In the genomic region with DNA sequence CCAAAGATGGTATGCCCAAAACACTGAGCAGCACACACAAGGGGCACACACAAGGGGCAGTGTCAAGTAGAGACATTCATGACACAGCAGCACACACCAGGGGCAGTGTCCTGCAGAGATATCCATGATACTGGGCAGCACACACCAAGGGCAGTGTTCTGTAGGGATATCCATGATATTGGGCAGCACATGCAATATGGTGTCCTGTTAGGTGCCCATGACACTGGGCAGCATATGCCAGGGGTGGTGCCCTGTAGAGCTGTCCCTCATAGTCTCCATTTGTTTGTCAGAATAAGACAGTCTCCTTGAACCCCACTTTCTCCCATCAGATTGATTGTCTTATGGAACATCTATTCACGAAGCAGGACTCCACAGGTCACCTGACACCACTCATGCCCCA, we compare ENCODE assay signal across 26 mouse cellular contexts. TPM values are rescaled to one million over a fixed set of nuclear protein-coding genes. Genes with fewer than 3 reads are reported as not detected.
DNase-seq lines count a peak whose midpoint lies in the region; ATAC-seq lines count a peak whose summit lies in the region.
"Had no signal": no experiment of that assay in that cellular context is flagged by ENCODE, and none has a peak within 500 bp of the region (broad histone marks: within the 10 kb centered on the region; RNA-seq: fewer than 3 reads in every experiment).

No protein-coding gene starts in this region.

- DNase-seq in cerebellum, postnatal 10 days = no peak
- no peak for DNase-seq in forebrain, embryonic 10.5 days (ENCODE audit: extremely low spot score, low spot score)
- DNase-seq in kidney, postnatal 25 days = no peak
- no peak for DNase-seq in neural tube, embryonic 10.5 days (ENCODE audit: extremely low spot score, low spot score)
- DNase-seq: thymus, postnatal 14 days had no signal

- no peaks in the 10 kb centered on the region for H3K4me1 ChIP-seq in forebrain, embryonic 15.5 days
- H3K4me1 ChIP-seq in forebrain, embryonic 10.5 days = no peaks in the 10 kb centered on the region
- no peaks in the 10 kb centered on the region for H3K4me1 ChIP-seq in kidney, embryonic 16.5 days (ENCODE audit: insufficient read depth, low read length)
- H3K4me1 ChIP-seq in neural tube, embryonic 14.5 days (ENCODE audit: control insufficient read depth, insufficient read depth, low read length) = no peaks in the 10 kb centered on the region
- H3K4me1 ChIP-seq: limb, embryonic 13.5 days; lung, embryonic 15.5 days; stomach, embryonic 15.5 days had no signal

- H3K4me3 ChIP-seq in forebrain, embryonic 15.5 days = no peak overlapping the region
- H3K4me3 ChIP-seq in forebrain, embryonic 10.5 days = no peak overlapping the region
- no peak overlapping the region for H3K4me3 ChIP-seq in kidney, embryonic 16.5 days (ENCODE audit: low read length)
- H3K4me3 ChIP-seq in neural tube, embryonic 14.5 days (ENCODE audit: low read depth, low read length) = no peak overlapping the region
- H3K4me3 ChIP-seq: erythroblast, embryonic 14.5 days; heart, adult 2 months; heart, embryonic 12.5 days; limb, embryonic 13.5 days; lung, embryonic 15.5 days; neural tube, embryonic 15.5 days; stomach, embryonic 15.5 days had no signal

- no peaks in the 10 kb centered on the region for H3K36me3 ChIP-seq in forebrain, embryonic 15.5 days
- H3K36me3 ChIP-seq in forebrain, embryonic 10.5 days (replicated peaks) = no peaks in the 10 kb centered on the region
- no peaks in the 10 kb centered on the region for H3K36me3 ChIP-seq in kidney, embryonic 16.5 days (ENCODE audit: insufficient read depth, low read length)
- H3K36me3 ChIP-seq in neural tube, embryonic 14.5 days (ENCODE audit: control insufficient read depth, insufficient read depth, low read length) = no peaks in the 10 kb centered on the region
- H3K36me3 ChIP-seq: heart, embryonic 12.5 days; limb, embryonic 13.5 days; lung, embryonic 15.5 days; neural tube, embryonic 15.5 days; stomach, embryonic 15.5 days had no signal

- no peaks in the 10 kb centered on the region for H3K27me3 ChIP-seq in forebrain, embryonic 15.5 days
- H3K27me3 ChIP-seq in forebrain, embryonic 10.5 days (ENCODE audit: poor library complexity, severe bottlenecking) = no peaks in the 10 kb centered on the region
- H3K27me3 ChIP-seq in kidney, embryonic 16.5 days (ENCODE audit: insufficient read depth, low read length) = no peaks in the 10 kb centered on the region
- H3K27me3 ChIP-seq in neural tube, embryonic 14.5 days (ENCODE audit: control insufficient read depth, insufficient read depth, low read length) = no peaks in the 10 kb centered on the region
- H3K27me3 ChIP-seq: CH12.LX; heart, embryonic 12.5 days; limb, embryonic 13.5 days; lung, embryonic 15.5 days; neural tube, embryonic 15.5 days; stomach, embryonic 15.5 days had no signal

- H3K9me3 ChIP-seq in forebrain, embryonic 15.5 days = no peaks in the 10 kb centered on the region
- H3K9me3 ChIP-seq in forebrain, embryonic 10.5 days = no peaks in the 10 kb centered on the region
- H3K9me3 ChIP-seq in kidney, embryonic 16.5 days (ENCODE audit: low read length) = peaks cover 8% of the 10 kb centered on the region; the same call in 1 of the 2 replicates
- no peaks in the 10 kb centered on the region for H3K9me3 ChIP-seq in neural tube, embryonic 14.5 days (ENCODE audit: control insufficient read depth, low read length)
- H3K9me3 ChIP-seq: lung, embryonic 15.5 days; neural tube, embryonic 15.5 days; stomach, embryonic 15.5 days had no signal

- H3K27ac ChIP-seq in forebrain, embryonic 15.5 days (replicated peaks) = no peak overlapping the region
- H3K27ac ChIP-seq in forebrain, embryonic 10.5 days = no peak overlapping the region
- no peak overlapping the region for H3K27ac ChIP-seq in kidney, embryonic 16.5 days (ENCODE audit: low read length)
- no peak overlapping the region for H3K27ac ChIP-seq in neural tube, embryonic 14.5 days (ENCODE audit: low read depth, low read length)
- H3K27ac ChIP-seq: heart, adult 2 months; limb, embryonic 13.5 days; lung, embryonic 15.5 days; neural tube, embryonic 15.5 days; stomach, embryonic 15.5 days had no signal

- no peak overlapping the region for H3K4me2 ChIP-seq in forebrain, embryonic 15.5 days (replicated peaks)
- no peak overlapping the region for H3K4me2 ChIP-seq in kidney, embryonic 16.5 days (replicated peaks; ENCODE audit: low read depth, low read length)
- no peak overlapping the region for H3K4me2 ChIP-seq in neural tube, embryonic 14.5 days (ENCODE audit: low read depth, low read length)
- H3K4me2 ChIP-seq: heart, embryonic 12.5 days; limb, embryonic 13.5 days; liver, embryonic 11.5 days; lung, embryonic 15.5 days; neural tube, embryonic 15.5 days; stomach, embryonic 15.5 days had no signal

- 0 out of 2 replicates have a peak, but pooled peaks have one; percentile 6 for ATAC-seq in cerebellum, adult (ENCODE audit: insufficient number of reproducible peaks, low FRiP score, low TSS enrichment)
- peak; percentile 58; the same call in 1 of the 2 replicates for ATAC-seq in forebrain, embryonic 15.5 days (replicated peaks)
- ATAC-seq in kidney, embryonic 16.5 days (ENCODE audit: low FRiP score, low TSS enrichment) = peak; percentile 35; the same call in 1 of the 2 replicates
- ATAC-seq in neural tube, embryonic 14.5 days (ENCODE audit: low read depth) = 0 out of 2 replicates have a peak, but pooled peaks have one; percentile 6
- ATAC-seq: activated CD4-positive, CD25-positive, alpha-beta regulatory T cell, adult 4 months had no signal

- 90% methylated on average over 1 of the region's 1 CpGs for WGBS in forebrain, embryonic 15.5 days
- WGBS in forebrain, embryonic 10.5 days = 94% methylated on average over 1 of the region's 1 CpGs
- WGBS in kidney, embryonic 16.5 days = 85% methylated on average over 1 of the region's 1 CpGs
- 87% methylated on average over 1 of the region's 1 CpGs for WGBS in neural tube, embryonic 14.5 days

- H3K9ac ChIP-seq in forebrain, embryonic 15.5 days (replicated peaks) = no peak overlapping the region
- no peak overlapping the region for H3K9ac ChIP-seq in kidney, embryonic 16.5 days (replicated peaks; ENCODE audit: low read length)
- no peak overlapping the region for H3K9ac ChIP-seq in neural tube, embryonic 14.5 days (replicated peaks; ENCODE audit: low read depth, low read length)
- H3K9ac ChIP-seq: heart, embryonic 12.5 days; limb, embryonic 13.5 days; lung, embryonic 15.5 days; neural tube, embryonic 15.5 days; stomach, embryonic 15.5 days had no signal

RNA-seq across cellular contexts. Expression of a gene that starts 24.2 kb away (rescaled TPM):
- 0.08 TPM in 2 replicates for polyA plus RNA-seq in forebrain, embryonic 15.5 days (2015; fragmentation: Nextera tagmentation; extraction: Ambion mirVana)
- not detected in 2 replicates for polyA plus RNA-seq in forebrain, embryonic 10.5 days (2016; fragmentation: Nextera tagmentation; extraction: Ambion mirVana)
- not detected in 2 replicates for polyA plus RNA-seq in kidney, embryonic 16.5 days (2015; fragmentation: Nextera tagmentation; extraction: Ambion mirVana)
- polyA plus RNA-seq in neural tube, embryonic 14.5 days (2014; fragmentation: Nextera tagmentation; extraction: Ambion mirVana) = 0.42 and 0.66 TPM in 2 replicates
- polyA plus RNA-seq: activated CD4-positive, CD25-positive, alpha-beta regulatory T cell, adult 4 months; C2C12; embryonic facial prominence, embryonic 14.5 days; erythroblast, embryonic 14.5 days; forebrain, embryonic 16.5 days; heart, adult 2 months; heart, embryonic 12.5 days; heart, postnatal 0 days; intestine, postnatal 0 days; limb, embryonic 13.5 days; liver, embryonic 11.5 days; liver, embryonic 16.5 days; lung, embryonic 15.5 days; small intestine, adult 2 months; stomach, embryonic 15.5 days had no signal

Comparison
In these comparisons a context has a peak if more than half of its experiments do, and no peak if none do; other contexts are left out.
1. ATAC-seq: peak in every context shown above with its lines; median percentile 58 in forebrain, embryonic 15.5 days; 35 in kidney, embryonic 16.5 days; 6 in cerebellum, adult; 6 in neural tube, embryonic 14.5 days.